Mouse (Mus musculus): ENCODE results near the gene Htt. TPM values are rescaled to one million over a fixed set of nuclear protein-coding genes. Genes with fewer than 3 reads are reported as not detected.

Htt gene
- polyA plus RNA-seq, 1 experiment from 2014 or later: 24.6 TPM

DNA sequence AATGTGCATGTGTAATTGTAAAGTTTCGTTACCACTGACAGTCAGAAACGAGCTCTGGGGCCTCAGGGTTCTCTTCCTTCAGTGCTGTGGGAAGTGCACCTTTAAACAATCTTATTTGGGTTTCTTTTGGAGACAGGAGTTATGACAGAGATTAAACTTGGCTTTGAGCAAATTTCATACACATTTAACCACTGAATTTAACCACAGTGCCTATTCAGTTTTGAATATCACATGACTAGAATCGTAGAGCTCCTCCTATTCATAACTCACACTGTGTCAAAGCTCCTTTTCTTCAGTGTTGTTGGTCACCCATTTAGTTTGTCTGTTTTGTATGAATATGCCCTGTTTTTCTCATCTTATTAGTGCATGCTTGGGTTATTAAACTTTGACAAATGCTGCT lies 10.3 kb downstream of the Htt start:
- Histone ChIP-seq H3K4me2 (replicated peaks; ENCODE audit: low read depth, low read length) (no peak overlapping the region), H3K9me3 (ENCODE audit: control insufficient read depth, low read length) (no peaks in the 10 kb centered on the region), H3K9ac (ENCODE audit: low read depth, low read length) (no peak overlapping the region), H3K27ac (ENCODE audit: low read depth, low read length) (no peak overlapping the region), H3K27me3 (ENCODE audit: control insufficient read depth, insufficient read depth, low read length) (no peaks in the 10 kb centered on the region), H3K36me3 (ENCODE audit: control insufficient read depth, insufficient read depth, low read length) (no peaks in the 10 kb centered on the region), H3K4me1 (replicated peaks; ENCODE audit: control insufficient read depth, insufficient read depth, low read length) (no peaks in the 10 kb centered on the region), H3K4me3 (ENCODE audit: low read depth, low read length) (no peak overlapping the region)
- no peak for DNase-seq (ENCODE audit: low spot score)
- ATAC-seq (ENCODE audit: low FRiP score): no peak
- 98% methylated on average over 3 of the region's 3 CpGs for WGBS

DNA sequence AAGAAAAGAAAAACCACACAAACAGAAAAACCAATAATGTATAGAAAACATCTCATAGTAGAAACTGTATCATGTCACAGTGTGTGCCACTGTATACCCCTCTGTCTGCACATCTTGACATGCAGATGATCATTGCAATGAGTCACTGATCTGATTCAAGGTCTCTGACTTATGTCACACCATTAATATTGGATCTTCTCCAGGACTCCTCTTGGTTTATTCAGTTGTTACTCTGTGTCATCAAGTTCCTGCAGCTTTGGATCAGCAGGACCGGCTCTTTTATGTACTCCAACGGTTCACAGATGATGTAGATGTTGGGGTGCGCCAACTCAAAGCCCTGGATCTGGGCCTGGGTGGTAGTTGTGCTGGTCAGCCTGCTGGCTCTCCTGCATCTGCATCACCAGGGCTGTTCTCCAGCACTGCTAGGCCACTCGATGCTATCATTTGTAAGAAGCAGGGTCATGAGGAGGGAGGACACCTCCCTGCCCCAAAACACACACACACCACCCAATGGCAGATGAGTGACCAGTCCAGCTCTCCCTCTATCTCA lies 11.2 kb downstream of the Htt start:
- WGBS: 93% methylated on average over 4 of the region's 4 CpGs
- no peak for ATAC-seq (ENCODE audit: low FRiP score)

DNA sequence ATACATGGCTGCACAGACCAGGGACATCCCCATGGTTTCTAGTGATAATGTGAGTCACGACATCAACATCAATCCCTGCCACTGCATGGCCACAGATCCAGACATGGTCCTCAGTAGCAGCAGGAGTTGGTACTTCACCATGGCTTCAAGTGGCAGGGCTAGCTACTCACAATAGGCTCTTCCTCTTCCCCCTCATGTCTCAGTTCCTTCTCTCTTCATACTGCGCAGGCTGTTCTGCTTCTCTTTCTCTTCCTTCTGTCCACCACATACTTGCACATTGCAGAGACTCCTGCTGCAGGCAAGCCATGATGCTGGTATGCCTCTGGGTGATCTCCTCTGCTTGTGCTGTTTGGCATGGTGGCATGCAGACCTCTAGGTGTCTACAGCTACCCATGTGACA lies 11.9 kb downstream of the Htt start:
- no peaks in the 10 kb centered on the region for H3K9me3 ChIP-seq (ENCODE audit: control insufficient read depth, low read length)
- ATAC-seq (ENCODE audit: low FRiP score) (no peak), DNase-seq (ENCODE audit: low spot score) (no peak)
- no peak overlapping the region for H3K9ac ChIP-seq (ENCODE audit: low read depth, low read length)
- WGBS: 97% methylated on average over 2 of the region's 2 CpGs
- no peaks in the 10 kb centered on the region for H3K36me3 ChIP-seq (ENCODE audit: control insufficient read depth, insufficient read depth, low read length)
- no peaks in the 10 kb centered on the region for H3K4me1 ChIP-seq (replicated peaks; ENCODE audit: control insufficient read depth, insufficient read depth, low read length)
- H3K27me3 ChIP-seq (ENCODE audit: control insufficient read depth, insufficient read depth, low read length): no peaks in the 10 kb centered on the region
- no peak overlapping the region for H3K4me3 ChIP-seq (ENCODE audit: low read depth, low read length)
- H3K27ac ChIP-seq (ENCODE audit: low read depth, low read length): no peak overlapping the region
- H3K4me2 ChIP-seq (replicated peaks; ENCODE audit: low read depth, low read length): no peak overlapping the region

More for the DNA sequence above, 11.2 kb downstream of the Htt start:
- no peaks in the 10 kb centered on the region for H3K9me3 ChIP-seq (ENCODE audit: control insufficient read depth, low read length)
- H3K36me3 ChIP-seq (ENCODE audit: control insufficient read depth, insufficient read depth, low read length): no peaks in the 10 kb centered on the region
- no peak overlapping the region for H3K9ac ChIP-seq (ENCODE audit: low read depth, low read length)
- H3K4me3 ChIP-seq (ENCODE audit: low read depth, low read length): no peak overlapping the region
- no peak overlapping the region for H3K4me2 ChIP-seq (replicated peaks; ENCODE audit: low read depth, low read length)
- H3K27me3 ChIP-seq (ENCODE audit: control insufficient read depth, insufficient read depth, low read length): no peaks in the 10 kb centered on the region
- DNase-seq (ENCODE audit: low spot score): no peak
- no peak overlapping the region for H3K27ac ChIP-seq (ENCODE audit: low read depth, low read length)
- H3K4me1 ChIP-seq (replicated peaks; ENCODE audit: control insufficient read depth, insufficient read depth, low read length): no peaks in the 10 kb centered on the region

DNA sequence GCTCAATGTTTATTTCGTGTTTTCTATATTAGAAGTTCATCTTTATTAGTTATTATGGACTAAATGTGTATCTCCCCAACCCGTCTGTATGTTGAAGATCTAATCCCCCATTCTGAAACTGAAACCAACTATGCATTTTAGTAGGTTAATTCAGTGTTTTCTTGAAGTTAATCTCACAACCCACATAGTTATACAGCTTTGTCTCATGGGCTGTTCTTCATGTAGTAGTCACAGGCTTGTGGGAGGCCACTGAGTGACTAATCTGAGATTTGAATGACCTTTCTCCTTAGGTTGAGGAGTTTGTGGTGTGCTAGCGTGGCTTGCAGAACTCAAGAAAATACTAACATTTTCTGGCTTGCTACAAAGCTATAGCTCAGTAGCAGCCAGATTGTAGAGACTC lies 23.5 kb downstream of the Htt start:
- WGBS: 94% methylated on average over 3 of the region's 3 CpGs
- Histone ChIP-seq H3K36me3 (ENCODE audit: control insufficient read depth, insufficient read depth, low read length) (no peaks in the 10 kb centered on the region), H3K4me1 (replicated peaks; ENCODE audit: control insufficient read depth, insufficient read depth, low read length) (no peaks in the 10 kb centered on the region), H3K9ac (ENCODE audit: low read depth, low read length) (no peak overlapping the region), H3K27me3 (ENCODE audit: control insufficient read depth, insufficient read depth, low read length) (no peaks in the 10 kb centered on the region), H3K4me2 (replicated peaks; ENCODE audit: low read depth, low read length) (no peak overlapping the region), H3K9me3 (ENCODE audit: control insufficient read depth, low read length) (no peaks in the 10 kb centered on the region), H3K4me3 (ENCODE audit: low read depth, low read length) (no peak overlapping the region), H3K27ac (ENCODE audit: low read depth, low read length) (no peak overlapping the region)
- DNase-seq (ENCODE audit: low spot score) (no peak), ATAC-seq (ENCODE audit: low FRiP score) (no peak)

DNA sequence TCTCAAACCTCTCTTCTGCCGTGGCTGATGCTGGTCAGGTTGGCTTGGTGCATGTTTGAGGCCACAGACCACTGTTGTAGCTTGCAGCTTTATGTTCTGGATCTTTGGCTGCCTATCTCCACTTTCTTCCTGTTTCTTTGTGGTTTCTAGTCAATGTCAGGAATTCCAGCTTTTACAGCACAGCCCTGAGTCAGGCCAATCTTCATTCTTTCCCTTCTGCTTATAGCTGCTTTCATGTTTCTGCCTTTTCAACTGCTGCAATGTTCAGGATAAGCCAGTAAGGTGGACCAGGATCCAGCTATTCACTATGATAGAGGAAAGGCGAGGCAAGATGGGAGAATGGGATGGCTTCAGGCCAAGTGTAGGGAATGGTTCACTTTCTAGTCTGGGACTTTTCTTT lies 29.6 kb downstream of the Htt start:
- Histone ChIP-seq H3K9ac (ENCODE audit: low read depth, low read length) (no peak overlapping the region), H3K4me3 (ENCODE audit: low read depth, low read length) (no peak overlapping the region), H3K4me2 (replicated peaks; ENCODE audit: low read depth, low read length) (no peak overlapping the region), H3K27ac (ENCODE audit: low read depth, low read length) (no peak overlapping the region), H3K27me3 (ENCODE audit: control insufficient read depth, insufficient read depth, low read length) (no peaks in the 10 kb centered on the region), H3K36me3 (ENCODE audit: control insufficient read depth, insufficient read depth, low read length) (no peaks in the 10 kb centered on the region; the same call in 1 of the 2 replicates), H3K9me3 (ENCODE audit: control insufficient read depth, low read length) (no peaks in the 10 kb centered on the region), H3K4me1 (replicated peaks; ENCODE audit: control insufficient read depth, insufficient read depth, low read length) (no peaks in the 10 kb centered on the region)
- ATAC-seq (ENCODE audit: low FRiP score) (no peak), DNase-seq (ENCODE audit: low spot score) (no peak)
- WGBS: 85% methylated on average over 2 of the region's 2 CpGs

DNA sequence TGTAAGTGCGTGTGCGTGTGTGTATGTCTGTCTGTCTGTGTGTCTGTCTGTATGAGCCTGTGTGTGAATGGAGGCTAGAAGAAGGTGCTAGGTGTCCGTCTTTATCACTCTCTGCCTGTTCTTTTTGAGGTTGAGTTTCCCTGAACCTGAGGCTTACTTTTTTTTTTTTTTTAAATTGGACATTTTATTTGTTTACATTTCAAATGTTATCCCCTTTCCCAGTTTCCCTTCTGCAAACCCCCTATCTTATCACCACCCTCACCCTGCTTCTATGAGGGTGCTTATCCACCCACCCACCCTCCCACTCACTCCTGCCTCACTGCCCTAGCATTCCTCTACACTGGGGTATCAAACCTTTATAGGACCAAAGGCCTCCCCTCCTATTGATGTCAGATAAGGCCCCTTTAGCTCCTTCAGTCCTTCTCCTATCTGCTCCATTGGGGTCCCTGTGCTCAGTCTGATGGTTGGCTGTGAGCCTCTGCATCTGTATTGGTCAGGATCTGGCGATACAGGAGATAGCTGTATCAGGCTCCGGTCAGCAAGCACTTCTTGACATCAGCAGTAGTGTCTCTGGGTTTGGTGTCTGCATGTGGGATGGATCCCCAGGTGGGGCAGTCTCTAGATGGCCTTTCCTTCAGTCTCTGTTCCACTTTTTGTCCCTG lies 38.9 kb downstream of the Htt start:
- 97% methylated on average over 5 of the region's 5 CpGs for WGBS
- no peak for DNase-seq (ENCODE audit: low spot score)
- ATAC-seq (ENCODE audit: low FRiP score): no peak

DNA sequence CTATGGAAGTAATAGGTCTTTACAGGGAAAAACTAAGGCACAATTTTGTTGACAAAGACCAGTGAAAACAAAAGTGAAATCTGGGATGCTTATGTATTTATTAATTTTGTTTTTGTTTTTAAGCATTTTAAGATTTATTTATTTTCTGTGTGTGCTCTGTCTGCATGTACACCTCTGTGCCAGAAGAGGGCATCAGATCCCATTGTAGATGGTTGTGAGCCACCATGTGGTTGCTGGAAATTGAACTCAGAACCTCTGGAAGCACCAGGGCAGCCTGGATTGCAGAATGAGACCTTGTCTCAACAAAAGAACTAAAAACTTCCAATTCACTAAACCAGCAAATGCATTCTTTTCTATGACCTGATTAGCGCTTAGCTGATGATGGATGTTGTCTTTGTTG lies 44.5 kb downstream of the Htt start:
- no peak overlapping the region for H3K27ac ChIP-seq (ENCODE audit: low read depth, low read length)
- H3K4me1 ChIP-seq (replicated peaks; ENCODE audit: control insufficient read depth, insufficient read depth, low read length): no peaks in the 10 kb centered on the region
- no peak for DNase-seq (ENCODE audit: low spot score)
- H3K36me3 ChIP-seq (ENCODE audit: control insufficient read depth, insufficient read depth, low read length): peaks cover 10% of the 10 kb centered on the region; the same call in 1 of the 2 replicates
- no peaks in the 10 kb centered on the region for H3K27me3 ChIP-seq (ENCODE audit: control insufficient read depth, insufficient read depth, low read length)
- WGBS: 100% methylated on average over 1 of the region's 1 CpGs
- H3K4me2 ChIP-seq (replicated peaks; ENCODE audit: low read depth, low read length): no peak overlapping the region
- H3K4me3 ChIP-seq (ENCODE audit: low read depth, low read length): no peak overlapping the region
- H3K9ac ChIP-seq (ENCODE audit: low read depth, low read length): no peak overlapping the region
- H3K9me3 ChIP-seq (ENCODE audit: control insufficient read depth, low read length): no peaks in the 10 kb centered on the region
- no peak for ATAC-seq (ENCODE audit: low FRiP score)

More for the DNA sequence above, 38.9 kb downstream of the Htt start:
- no peaks in the 10 kb centered on the region for H3K4me1 ChIP-seq (replicated peaks; ENCODE audit: control insufficient read depth, insufficient read depth, low read length)
- no peaks in the 10 kb centered on the region for H3K27me3 ChIP-seq (ENCODE audit: control insufficient read depth, insufficient read depth, low read length)
- no peak overlapping the region for H3K9ac ChIP-seq (ENCODE audit: low read depth, low read length)
- H3K27ac ChIP-seq (ENCODE audit: low read depth, low read length): no peak overlapping the region
- no peak overlapping the region for H3K4me3 ChIP-seq (ENCODE audit: low read depth, low read length)
- no peak overlapping the region for H3K4me2 ChIP-seq (replicated peaks; ENCODE audit: low read depth, low read length)
- H3K36me3 ChIP-seq (ENCODE audit: control insufficient read depth, insufficient read depth, low read length): peaks cover 7% of the 10 kb centered on the region; the same call in 1 of the 2 replicates
- no peaks in the 10 kb centered on the region for H3K9me3 ChIP-seq (ENCODE audit: control insufficient read depth, low read length)

DNA sequence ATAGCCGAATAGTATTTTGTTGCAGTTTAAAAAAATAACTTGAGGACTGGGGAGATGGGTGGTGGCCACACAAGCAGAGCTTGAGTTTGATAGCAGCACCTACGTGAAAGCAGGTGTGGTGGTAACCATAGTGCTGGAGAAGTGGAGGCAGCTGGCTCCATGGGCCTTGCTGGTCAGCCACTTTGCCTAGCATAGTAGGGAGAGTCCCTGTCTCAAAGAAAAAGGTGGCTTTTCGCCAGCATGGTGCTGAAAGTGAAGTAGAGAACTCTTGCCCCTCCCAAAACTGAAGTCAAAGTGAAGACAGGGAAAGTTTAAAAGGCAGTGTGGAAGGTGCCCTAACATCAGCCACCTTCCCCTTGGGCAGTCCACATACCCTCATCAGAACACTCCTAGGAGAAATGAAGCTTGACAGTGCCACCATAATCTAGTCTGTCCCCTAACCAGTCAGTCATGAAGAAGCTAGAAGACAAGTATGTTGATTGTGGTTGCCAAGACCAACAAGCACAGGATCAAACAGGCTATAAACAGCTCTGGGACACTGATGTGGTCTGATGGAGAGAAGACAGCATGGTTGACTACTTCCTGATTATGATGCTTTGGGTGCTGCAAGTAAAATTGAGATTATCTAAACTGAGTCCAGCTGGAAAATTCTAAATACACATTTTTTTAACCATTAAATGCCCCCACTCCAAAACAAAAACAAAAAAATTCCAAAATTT lies 61.0 kb downstream of the Htt start:
- no peak for ATAC-seq (ENCODE audit: low FRiP score)
- H3K36me3 ChIP-seq (ENCODE audit: control insufficient read depth, insufficient read depth, low read length): no peaks in the 10 kb centered on the region; the same call in 1 of the 2 replicates
- no peaks in the 10 kb centered on the region for H3K27me3 ChIP-seq (ENCODE audit: control insufficient read depth, insufficient read depth, low read length)
- no peak overlapping the region for H3K4me2 ChIP-seq (replicated peaks; ENCODE audit: low read depth, low read length)
- no peak overlapping the region for H3K27ac ChIP-seq (ENCODE audit: low read depth, low read length)
- no peaks in the 10 kb centered on the region for H3K9me3 ChIP-seq (ENCODE audit: control insufficient read depth, low read length)
- DNase-seq (ENCODE audit: low spot score): no peak
- no peak overlapping the region for H3K4me3 ChIP-seq (ENCODE audit: low read depth, low read length)
- no peak overlapping the region for H3K9ac ChIP-seq (ENCODE audit: low read depth, low read length)
- H3K4me1 ChIP-seq (replicated peaks; ENCODE audit: control insufficient read depth, insufficient read depth, low read length): no peaks in the 10 kb centered on the region
- 95% methylated on average over 3 of the region's 3 CpGs for WGBS

DNA sequence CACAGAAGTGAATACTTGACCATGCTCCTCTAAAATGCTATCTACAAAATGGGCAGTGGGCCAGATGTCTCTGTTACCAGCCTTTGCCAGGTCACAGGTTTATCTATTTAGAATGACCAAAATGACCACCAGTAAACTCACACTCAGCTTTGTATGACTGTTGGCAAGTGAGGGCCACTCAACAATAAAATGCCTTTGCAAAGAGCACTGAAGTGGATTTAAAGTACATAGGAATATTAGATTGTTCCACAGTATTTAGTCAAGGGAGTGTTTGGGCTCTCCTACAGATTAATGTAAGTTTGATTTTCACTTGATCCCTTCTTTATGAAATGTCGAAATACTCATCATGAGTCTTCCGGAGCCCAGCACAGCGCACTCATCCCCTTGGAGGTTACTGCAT lies 92.5 kb downstream of the Htt start:
- no peak overlapping the region for H3K9ac ChIP-seq (ENCODE audit: low read depth, low read length)
- WGBS: over 99% methylated on average over 3 of the region's 3 CpGs
- no peaks in the 10 kb centered on the region for H3K27me3 ChIP-seq (ENCODE audit: control insufficient read depth, insufficient read depth, low read length)
- ATAC-seq (ENCODE audit: low FRiP score) (no peak), DNase-seq (ENCODE audit: low spot score) (no peak)
- no peaks in the 10 kb centered on the region for H3K4me1 ChIP-seq (replicated peaks; ENCODE audit: control insufficient read depth, insufficient read depth, low read length)
- H3K36me3 ChIP-seq (ENCODE audit: control insufficient read depth, insufficient read depth, low read length): peaks cover 2% of the 10 kb centered on the region; the same call in 1 of the 2 replicates
- no peak overlapping the region for H3K27ac ChIP-seq (ENCODE audit: low read depth, low read length)
- H3K9me3 ChIP-seq (ENCODE audit: control insufficient read depth, low read length): no peaks in the 10 kb centered on the region
- H3K4me2 ChIP-seq (replicated peaks; ENCODE audit: low read depth, low read length): no peak overlapping the region
- no peak overlapping the region for H3K4me3 ChIP-seq (ENCODE audit: low read depth, low read length)

All from hindbrain, embryonic 11.5 days (tissue).